Mouse (Mus musculus) cerebellum, adult 18-20 months (tissue): ENCODE measurements around the gene Ccr1.

Experiments
- DNase-seq, 2 experiments: peaks; one replicate each; pipeline ENCODE4 v3.0.0; 2021

Gene Ccr1

GRCm38 (mm10) chr9:123925101-123925946 lies 43.2 kb downstream of the Ccr1 start:
- peak; percentile 77 to 83 for DNase-seq

- peak; percentile 74 to 81 for DNase-seq
These were observed 43.9 kb downstream of the Ccr1 start for GRCm38 (mm10) chr9:123924589-123925066.

GRCm38 (mm10) chr9:123924035-123924434 lies 44.5 kb downstream of the Ccr1 start:
- DNase-seq: peak; percentile 54 to 58

- peak; percentile 12 to 24 for DNase-seq
These were observed 45.1 kb downstream of the Ccr1 start for GRCm38 (mm10) chr9:123923146-123923991.
